Mouse (Mus musculus): Measurements from ENCODE around the gene Upk1a.

The Upk1a gene

GRCm38 (mm10) chr7:30567555-30567954 lies 45.1 kb downstream of the Upk1a start:
- no peak for DNase-seq

DNA sequence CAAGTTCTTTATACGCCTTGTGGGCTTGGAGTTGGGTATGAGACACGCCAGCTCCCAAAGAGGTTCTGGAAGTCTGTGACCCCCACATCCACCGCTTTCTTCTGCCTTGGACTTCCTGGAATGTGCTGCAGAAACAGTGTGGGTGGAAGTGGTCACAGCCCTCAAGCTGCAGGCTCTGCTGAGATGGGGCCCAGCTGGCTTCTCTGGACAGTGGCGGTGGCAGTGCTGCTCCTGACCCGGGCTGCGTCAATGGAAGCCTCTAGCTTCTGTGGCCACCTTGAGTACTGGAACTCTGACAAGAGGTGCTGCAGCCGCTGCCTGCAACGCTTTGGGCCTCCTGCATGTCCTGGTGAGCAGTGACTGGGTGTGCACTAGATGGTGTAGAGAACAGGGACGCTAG lies 46.6 kb downstream of the Upk1a start:
- peak; percentile 14 for DNase-seq

DNA sequence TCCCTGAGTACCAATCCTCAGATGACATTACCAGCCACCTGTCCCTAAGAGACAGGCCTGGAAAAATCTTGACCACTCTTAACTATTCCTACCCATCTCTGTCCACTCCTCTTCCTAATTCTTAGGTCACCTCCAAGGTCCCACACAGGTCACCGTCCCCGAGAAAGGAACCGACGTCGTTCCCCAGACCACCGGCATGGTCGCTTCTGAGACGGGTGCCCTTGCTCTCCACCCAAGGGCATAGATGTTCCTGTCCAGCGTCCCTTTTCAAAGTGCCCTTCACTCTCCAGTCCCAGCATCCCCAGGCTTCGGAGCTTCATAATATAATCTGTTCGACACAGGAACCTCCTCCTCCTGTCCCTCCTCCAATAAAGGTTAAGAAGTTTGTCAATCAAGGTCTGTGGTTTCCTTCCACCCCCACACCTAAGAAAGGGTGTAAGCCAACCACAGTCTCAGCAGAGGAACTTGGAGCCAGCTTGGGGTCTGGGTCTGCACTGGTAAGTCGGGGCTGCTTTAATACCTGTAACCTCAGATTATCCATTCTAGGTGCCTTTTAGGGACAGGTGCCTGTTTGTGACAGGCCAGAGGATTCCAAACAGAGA lies 47.6 kb downstream of the Upk1a start, which contains the start of gene Igflr1:
TSS of gene Igflr1 (plus strand) at position 458 of the 602 bp plus-strand sequence.
- peak; percentile 13 for DNase-seq

DNA sequence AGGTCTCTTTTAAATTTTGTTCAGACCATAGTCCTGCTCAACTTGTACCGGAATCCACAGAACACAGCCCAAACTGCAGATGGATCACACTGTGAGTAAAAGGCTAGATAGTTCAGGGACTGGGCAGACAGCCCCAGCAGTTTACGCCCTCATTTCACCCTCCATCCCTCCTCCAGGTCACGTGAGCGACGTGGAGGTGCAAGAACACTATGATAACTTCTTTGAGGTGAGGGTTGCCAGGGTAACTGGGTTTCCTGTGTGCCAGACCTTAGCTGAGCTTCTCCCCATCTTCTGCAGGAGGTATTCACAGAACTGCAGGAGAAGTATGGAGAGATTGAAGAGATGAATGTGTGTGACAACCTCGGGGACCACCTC lies 48.8 kb downstream of the Upk1a start:
- DNase-seq: no peak

GRCm38 (mm10) chr7:30563117-30563905 lies 49.3 kb downstream of the Upk1a start, which contains the start of the genes U2af1l4, Gm49396 and Psenen:
Gene U2af1l4 (plus strand): TSS chr7:30563301.
Gene Gm49396 (plus strand): TSS chr7:30563344.
Gene Psenen (minus strand): TSS chr7:30563627.
- DNase-seq: peak; percentile 93

GRCm38 (mm10) chr7:30562526-30563116 lies 50.0 kb downstream of the Upk1a start:
- DNase-seq: no peak

DNA sequence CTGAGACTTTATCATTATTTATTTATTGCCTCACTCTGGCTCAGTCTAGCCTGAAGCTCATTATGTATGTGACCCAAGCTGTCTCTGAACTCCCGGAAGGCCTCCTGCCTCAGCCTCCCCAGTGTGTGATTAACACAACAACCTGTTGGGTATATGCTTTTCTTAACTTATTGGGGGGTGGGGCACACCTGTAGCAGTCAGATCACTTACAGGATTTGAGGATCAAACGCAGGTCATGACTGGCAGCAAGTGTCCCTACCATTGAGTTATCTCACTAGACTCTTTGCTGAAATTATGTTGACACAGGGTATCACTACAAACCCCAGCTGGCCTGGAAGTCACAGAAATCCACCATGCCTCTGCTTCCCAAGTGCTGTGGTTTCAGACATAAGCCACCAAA lies 52.4 kb downstream of the Upk1a start:
- DNase-seq: no peak

DNA sequence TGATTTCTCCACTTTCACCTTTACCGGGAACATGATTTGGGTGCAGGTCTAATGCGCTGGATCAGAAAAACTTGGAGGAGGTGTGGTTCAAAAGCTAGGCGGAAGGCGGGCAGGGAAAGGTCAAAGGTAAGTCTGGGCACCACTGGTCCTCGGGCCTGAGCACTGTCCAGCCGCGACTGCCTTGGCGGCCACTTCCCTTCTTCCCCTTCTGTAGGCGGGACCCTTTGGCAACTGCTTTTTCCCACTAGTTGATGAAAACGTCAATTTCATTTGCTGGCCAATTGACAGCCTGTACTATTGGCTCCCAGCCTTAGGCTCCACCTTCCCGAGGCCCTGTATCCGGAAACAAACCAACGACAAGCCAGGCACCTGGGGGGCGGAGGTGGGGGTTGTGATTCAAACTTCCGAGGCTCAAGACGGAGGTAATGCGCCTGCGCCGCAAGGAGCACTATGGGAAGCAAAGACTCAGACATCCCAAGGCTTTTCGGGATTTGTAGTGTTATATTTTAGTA lies 53.1 kb downstream of the Upk1a start, which contains the start of gene Lin37:
TSS of gene Lin37 (minus strand) at position 396 of the 512 bp plus-strand sequence.
- peak; percentile 98 for DNase-seq

- DNase-seq: no peak
These were observed 53.8 kb downstream of the Upk1a start for GRCm38 (mm10) chr7:30558656-30559442.

DNA sequence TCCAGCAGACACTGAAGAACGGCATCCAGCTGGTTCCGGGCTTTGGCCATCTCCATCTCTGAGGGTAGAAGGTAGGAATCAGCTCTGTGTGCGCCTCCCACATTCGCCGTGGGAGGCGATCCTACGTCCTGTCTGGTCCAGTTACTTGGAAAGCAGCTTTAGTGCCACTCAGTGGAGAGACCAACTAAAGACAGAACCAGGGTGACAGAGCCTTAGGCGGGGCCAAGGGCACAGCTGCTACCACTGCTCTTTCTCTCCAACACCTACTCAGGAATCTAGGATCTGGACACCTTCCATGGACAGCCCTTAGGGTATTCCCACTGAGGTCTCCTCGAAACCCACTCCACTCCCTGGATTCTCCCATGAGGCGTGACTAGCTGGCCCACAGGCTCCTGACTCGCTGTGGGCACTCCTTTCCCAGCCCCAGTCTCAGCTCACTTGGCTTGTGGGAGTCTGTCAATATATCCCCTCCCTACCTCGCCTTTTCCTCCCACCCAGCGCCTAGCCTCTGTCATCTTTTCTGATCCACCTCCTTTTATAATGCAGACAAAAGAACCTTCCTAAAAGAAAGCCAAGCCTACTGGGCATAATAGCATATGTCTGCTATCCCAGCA lies 54.6 kb downstream of the Upk1a start:
- DNase-seq: no peak

- no peak for DNase-seq
These were observed 55.6 kb downstream of the Upk1a start for GRCm38 (mm10) chr7:30556894-30557536.

- DNase-seq: no peak
These were observed 58.6 kb downstream of the Upk1a start for GRCm38 (mm10) chr7:30553810-30554584.

Data from cerebellum, adult 8-10 months (tissue).